Mouse (Mus musculus) lung, postnatal 14 days (tissue): ENCODE results near the gene Rnf130.

ENCODE experiments used
- DNase-seq: peaks from one replicate; pipeline ENCODE4 v3.0.0; 2021

Rnf130 gene

DNA sequence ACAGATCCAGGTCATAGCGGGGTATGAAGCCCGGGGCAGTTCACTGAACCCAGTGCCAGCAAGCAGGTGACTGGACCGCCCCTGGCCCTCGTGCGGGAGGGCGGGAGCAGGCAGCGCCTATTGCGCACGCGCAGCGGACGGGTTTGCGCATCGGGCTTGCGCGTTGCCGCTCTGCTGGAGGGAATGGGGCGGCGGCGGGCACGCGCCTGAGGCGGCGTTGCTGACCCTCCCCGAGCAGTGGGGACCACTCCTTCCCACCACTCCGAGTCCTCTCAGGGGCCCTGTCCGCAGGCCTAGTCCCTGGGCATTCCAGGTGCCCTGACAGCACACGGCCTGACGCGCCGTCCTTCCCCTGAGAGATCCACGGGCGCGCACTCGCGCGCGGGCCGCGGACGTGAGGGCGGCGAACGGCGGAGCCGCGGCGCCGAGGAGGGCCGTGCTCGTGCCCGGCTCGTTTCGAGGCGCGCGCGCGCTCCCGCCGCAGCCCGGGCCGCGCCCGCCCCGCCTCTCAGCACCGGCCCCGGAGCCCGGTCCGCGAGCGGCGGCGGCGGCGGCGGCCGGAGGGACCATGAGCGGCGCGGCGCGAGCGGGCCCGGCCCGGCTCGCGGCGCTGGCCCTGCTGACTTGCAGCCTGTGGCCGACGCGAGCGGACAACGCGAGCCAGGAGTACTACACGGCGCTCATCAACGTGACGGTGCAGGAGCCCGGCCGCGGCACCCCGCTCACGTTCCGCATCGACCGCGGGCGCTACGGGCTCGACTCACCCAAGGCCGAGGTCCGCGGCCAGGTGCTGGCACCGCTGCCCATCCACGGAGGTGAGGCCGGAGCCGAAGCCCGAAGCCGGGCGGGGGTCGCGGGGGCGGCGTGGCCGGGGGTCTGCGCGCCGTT lies at the start of gene Rnf130:
TSS of gene Rnf130 (plus strand) at position 514 of the 888 bp plus-strand sequence.
- peak; percentile 96 for DNase-seq

DNA sequence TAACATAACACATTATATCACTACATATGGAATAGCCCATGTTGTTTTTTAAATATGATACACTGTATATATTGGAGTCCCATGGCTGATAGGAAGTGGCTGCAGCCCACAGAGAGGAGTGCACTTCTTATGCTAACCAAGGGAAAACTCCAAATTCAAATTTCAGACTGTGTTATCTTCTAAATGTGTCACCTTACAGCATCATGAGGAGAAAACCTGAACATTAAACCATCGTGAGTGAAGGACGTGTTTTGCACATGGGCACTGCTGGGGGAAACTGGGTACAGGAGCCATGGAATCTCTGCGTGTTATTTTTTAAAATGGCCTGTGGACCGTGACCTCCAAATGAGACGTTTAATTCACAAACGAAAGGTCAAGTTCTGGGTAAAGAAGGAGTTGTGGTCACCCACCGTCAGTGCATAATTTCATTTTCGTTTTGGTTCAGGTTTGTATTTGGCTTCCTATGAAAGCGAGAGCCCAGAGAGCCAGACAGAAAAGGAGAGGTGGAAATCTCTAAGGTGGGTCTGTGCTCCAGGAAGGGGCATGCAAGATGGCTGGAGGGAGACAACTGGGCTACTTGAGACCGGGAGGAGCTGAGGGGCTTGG lies 47.1 kb upstream of the Rnf130 start:
- no peak for DNase-seq

DNA sequence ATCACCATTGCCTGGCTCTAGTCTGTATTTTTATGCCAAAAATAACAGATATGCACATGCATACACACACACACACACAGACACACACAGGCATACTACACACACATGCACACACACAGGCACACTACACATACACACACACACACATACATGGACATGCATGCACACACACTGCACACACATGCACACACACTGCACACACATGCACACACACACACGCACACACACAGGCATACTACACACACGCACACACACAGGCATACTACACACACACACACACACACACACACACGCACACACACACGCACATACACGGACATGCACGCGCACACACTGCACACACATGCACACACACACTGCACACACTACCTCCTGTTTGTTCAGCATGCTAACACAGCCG lies 46.2 kb upstream of the Rnf130 start:
- no peak for DNase-seq

DNA sequence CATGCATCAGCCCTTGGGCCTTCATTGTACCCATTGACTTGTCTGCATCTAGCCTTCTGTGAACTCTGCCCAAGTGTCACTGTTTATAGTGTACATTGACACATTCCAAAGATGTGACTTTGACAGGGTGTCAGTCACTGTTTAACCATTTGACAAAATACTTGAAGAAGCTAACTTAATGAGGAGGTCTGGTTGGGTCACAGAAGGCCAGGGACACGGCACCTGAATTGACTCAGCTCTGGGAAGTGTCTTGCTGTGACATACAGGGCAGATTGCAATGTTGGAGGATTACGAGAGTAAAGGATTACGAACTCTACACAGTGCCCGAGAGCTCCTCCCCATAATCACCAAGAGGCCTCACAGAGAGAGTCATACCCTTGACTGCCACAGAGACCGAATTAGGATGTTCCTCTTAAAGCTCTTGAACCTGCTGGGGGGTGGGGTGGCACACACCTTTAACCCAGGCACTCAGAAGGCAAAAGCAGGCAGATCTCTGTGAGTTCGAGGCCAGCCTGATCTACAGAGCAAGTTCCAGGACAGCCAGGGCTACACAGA lies 44.4 kb upstream of the Rnf130 start:
- no peak for DNase-seq

DNA sequence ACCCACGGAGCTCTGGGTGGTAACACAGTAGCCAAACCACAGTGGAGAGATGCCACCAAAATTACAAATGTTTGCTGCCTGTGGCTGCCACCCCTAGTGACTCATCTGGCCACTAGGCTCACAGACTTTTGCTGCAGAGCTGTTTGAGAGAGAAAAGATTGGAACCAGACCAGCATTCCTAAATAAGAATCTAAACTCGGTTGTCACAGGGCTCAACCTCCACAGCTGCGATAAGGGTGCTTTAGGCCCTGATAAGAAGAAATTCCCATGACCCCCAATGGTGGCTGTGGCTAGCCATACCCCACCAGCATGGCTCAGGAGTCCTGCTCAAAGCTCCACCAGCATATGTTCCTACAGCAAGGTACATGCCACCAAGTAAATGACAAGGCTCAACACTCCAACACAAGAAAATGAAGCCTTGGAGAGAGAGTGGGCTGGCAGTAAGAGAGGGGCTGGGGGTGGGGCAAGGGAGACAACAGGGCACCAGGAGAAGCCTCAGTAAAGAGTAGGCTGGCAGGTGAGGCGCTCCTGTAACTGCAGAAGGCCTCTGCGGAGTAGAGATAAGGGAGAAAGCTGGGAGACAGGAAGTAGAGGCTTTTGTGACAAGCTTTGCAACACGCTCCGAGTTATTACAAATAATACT lies 43.7 kb upstream of the Rnf130 start:
- no peak for DNase-seq

DNA sequence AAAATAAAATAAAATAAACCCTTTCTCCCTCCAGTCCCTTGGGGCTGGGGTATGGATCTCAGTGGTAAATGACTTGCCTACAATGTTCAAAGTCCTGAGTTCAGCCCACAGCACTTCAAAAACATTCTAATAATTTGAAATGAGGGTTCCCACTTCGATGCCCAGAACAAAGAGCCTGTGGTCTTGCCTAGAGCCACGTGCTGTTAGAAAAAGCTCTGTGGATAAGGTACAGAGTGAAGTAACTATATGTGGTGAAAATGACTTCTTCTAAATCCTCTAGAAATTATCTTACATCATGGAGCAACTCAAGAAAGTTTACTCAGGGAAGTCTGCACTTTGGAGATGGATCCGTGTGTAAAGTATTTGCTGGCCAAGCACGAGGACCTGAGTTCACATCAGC lies 43.1 kb upstream of the Rnf130 start:
- DNase-seq = no peak

DNA sequence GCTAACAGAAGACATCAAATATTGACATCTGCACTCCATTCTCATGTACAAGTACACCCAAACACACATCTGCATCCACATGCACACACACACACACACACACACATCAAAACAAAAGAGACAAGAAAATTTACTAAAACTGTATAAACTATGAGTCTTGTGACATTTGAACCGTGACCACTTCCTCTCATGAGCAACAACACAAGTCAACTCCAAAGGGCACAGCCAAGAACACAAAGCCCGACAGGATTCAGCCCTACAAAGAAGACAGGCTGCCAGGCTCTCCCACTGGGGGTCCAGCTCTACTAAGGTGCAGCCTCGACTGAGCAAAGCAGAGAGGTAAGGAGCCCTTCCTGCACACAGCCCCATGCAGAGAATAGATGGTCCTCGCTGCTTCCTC lies 42.3 kb upstream of the Rnf130 start:
- no peak for DNase-seq

DNA sequence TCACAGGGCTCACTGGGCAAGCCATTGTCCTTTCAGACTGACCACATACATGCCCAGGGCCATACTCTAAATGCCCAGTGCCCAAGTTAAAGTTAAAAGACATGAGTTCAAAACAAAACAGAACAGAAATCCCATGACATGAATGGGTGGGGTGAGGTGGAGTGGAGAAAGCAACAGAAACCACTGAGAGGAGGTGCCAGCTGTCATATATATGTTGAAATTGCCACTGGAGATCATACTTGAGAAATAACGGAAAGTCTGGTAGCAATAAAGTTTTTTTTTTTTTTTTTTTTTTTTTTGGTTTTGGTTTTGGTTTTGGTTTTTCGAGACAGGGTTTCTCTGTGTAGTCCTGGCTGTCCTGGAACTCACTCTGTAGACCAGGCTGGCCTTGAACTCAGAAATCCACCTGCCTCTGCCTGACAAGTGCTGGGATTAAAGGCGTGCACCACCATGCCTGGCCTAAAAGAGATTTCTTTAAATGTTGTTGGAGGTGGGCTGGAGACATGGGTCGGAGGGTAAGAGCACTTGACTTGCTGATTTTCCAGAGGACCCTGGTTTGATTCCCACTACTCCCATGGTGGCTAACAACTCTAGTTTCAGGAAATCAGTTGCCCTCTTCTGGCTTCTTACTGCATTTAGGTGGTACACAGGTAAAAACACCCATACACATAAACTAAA lies 41.1 kb upstream of the Rnf130 start:
- no peak for DNase-seq

DNA sequence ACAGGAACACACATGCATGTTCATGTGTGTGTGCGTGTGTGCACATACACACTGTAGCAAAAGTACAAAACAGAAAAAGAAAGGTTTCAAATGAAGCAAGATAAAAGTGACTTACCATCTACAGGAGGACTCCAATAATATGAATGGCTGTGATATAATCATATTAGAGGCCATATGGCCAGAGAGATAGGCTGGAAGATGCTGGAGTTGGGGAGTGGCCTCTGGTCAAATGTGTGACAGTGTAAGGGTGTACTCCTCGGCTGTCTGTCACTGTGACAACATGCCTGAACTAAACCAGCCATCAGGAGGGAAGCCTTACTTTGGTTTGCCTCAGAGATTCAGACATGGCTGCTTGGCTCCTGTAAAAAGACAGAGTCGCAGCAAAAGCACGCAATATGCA lies 40.1 kb upstream of the Rnf130 start:
- DNase-seq = no peak

DNA sequence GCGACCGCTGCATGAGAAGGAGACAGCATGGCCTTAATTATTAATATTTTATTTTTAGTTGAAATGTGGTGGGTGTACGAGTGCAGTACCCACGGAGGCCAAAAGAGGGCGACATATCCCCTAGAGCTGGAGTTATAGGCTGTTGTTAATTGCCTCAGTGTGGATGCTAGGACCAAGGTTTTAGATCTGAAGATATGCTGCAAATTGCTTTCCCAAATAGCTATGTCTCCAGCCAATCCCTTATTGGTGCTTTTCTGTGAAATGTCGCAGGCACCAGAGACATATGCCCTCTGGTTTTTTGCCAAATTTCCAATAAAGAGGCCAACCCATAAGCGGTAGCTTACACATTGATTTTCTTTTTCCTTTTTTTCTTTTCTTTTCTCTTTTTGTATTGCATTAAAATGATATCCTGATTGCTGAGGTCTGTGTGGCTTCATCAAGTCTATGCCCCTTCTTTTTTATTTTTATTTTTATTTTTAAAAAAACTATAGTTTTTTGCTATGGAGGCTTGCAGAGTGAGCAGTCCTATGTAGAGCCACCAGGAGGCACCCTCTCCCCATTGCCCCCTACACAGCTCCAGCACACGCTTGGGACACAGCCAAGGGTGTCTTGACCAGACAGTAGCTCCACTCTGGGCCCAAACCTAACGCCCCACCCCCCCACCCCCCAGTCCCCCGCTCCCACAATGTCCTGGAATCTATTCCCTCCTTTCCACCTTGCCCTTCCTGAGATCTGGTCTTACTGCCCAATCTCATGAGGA lies 38.7 kb upstream of the Rnf130 start:
- peak; percentile 63 for DNase-seq

DNA sequence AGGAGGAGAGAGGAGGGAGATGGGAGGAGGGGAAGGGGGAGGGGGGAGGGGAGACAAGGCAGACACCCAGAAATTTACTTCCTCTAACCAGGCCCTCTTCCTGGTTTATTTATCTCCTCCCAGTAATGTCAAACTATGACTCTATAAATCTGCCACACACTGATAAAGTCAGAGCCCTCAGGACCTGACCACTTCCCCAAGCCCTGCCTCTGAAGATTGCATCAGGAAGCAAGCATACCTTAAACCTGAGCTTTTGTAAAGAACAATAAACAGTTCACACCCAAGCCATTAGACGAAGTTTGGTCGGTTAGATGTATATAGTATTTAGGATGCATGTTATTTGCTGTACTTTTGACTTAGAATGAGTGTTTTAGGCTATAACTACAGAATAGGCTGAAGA lies 30.6 kb upstream of the Rnf130 start:
- no peak for DNase-seq

DNA sequence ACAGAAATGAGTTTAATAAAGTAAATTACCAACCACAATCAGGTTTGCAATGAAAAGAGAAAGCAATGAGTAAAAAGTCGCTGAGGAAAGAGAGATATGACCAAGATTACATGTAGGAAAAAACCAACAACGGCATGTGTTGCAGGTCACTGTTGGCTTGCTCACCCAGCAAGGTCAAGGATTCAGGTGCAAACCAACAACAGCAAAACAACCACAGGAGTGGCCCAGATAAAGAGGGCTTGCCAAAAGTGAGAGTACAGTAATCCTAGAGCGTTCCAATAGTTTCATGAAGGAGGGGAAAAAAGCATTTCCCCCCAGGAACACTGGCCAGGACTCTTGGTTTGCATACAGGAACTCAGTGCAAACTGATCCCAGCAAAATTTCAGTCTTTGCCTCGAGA lies 28.7 kb upstream of the Rnf130 start:
- no peak for DNase-seq

DNA sequence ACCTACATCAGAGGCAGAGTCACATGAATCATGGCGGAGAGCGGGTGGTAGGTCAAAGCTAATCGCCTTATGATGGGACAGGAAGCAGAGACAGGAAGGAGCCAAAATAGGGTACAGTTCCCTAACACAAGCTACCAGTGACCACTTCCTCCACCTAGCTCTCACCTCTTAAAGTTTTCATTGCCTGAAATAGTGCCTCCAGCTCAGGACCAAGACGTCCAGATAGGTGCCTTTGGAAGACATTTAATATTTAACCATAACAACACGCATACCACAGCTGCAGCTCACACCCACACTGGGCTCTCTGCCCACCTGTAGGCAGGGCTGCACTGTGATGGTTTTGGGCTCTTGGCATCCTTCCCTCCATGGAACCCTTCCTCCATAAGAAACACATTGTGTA lies 27.8 kb upstream of the Rnf130 start:
- DNase-seq = no peak

DNA sequence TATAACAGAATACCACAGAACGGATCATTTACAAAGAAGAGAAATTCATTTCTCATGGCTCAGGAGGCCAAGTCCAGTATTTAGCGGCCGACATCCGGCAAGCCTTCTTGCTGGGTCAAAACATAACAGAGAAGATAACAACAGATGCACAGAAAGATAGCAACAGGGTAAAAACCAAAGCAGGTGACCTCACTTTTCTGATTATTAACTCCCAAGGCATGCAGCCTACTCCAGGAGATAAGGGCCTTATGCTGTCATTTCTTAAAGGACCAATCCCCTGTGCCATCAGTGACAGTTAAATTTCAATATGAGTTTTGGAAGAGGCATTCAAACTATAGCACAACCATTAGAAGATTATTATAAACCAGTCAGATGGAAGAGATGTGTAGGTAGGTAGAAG lies 22.3 kb upstream of the Rnf130 start:
- DNase-seq = no peak

DNA sequence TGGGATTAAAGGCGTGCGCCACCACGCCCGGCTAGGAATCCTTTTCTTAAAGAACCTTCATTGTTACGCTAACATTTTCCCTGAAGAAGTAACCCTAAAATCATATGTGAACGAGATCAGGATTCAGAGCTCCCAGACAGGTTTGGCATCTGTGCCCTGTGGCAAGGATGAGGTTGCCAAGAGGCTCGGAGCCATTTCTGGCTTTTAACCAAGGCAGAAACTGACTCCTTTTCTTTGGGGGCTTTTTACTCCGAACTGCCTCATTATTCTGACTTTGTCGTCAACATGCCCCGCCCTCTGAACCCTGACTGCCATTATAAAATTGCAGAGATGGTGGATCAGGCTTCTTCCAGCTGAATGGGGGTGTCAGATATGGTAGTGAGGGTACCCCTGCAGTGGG lies 17.4 kb upstream of the Rnf130 start:
- DNase-seq = no peak

DNA sequence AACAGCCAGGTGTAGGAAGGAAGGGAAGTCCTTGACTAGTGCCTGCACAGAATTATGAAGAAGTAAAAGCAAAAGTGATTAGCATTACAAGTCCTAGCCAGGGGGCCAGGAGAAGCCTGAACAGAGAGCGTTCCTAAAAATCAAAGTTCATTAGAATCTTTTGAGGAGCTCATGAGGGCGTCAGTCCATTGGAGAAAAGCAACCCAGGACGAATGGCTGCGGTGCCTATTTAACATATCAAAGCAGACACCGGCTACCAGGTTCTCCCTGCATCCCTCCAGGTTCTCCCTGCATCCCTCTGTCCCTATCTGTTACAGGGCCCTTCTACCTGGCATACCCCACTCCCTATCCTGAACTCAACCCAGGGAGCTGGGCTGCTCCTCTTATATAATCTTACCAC lies 16.9 kb upstream of the Rnf130 start:
- DNase-seq = no peak

DNA sequence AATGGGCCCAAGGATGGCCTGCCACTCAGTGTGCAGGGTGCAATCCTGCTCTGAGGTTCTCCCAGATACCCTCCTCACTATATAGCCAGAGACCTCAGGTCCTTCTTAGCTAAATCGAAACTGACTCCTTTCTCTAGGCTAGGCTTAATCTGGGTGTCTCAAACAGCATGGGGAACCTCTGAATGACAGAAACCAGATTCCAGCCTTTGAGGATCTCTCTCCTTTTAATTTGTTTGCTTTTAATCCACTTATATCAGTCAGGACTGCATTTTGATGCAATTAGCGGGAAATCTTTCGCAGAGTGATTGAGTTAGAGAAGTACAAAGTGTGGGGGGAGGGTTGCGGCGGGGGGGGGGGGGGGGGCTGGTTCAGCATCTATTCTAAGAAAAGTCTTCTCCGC lies 12.1 kb upstream of the Rnf130 start:
- DNase-seq = no peak

DNA sequence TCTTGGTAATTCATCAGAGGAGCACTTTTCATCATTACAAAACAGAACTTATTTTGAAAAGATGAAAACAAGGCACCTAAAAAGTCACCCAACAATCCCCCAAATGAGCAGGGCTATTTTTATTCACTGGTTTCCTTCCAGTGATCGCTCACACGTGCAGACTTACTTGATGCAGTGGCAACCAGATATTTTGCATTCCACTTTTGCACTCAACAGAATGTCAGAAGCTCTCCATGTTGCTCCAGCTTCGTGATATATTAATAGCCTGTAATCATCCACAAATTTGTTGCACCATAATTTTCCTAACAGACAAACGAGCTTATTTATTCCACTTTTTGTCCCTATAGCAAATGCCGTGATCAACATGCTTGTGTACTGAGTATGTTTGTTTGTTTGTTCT lies 8.6 kb upstream of the Rnf130 start:
- no peak for DNase-seq

DNA sequence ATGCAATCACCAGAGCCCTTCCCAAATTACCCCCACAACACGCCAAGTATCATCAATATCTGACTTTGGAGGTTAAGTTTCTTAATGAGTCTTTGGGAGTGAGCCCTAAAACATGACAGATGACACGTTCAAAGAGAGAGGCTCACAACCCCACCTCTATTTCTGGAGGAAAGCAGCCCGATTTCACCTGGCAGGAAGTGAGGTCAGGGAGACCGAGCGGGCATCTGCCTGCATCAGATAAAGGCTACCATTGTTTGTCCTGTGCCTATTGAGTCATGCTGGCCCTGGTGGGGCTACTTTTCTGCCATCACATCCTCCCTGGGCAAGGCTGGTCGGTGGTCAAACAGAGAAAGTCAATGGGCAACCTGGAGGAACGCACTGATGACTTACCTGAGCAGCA lies 7.6 kb upstream of the Rnf130 start:
- no peak for DNase-seq

DNA sequence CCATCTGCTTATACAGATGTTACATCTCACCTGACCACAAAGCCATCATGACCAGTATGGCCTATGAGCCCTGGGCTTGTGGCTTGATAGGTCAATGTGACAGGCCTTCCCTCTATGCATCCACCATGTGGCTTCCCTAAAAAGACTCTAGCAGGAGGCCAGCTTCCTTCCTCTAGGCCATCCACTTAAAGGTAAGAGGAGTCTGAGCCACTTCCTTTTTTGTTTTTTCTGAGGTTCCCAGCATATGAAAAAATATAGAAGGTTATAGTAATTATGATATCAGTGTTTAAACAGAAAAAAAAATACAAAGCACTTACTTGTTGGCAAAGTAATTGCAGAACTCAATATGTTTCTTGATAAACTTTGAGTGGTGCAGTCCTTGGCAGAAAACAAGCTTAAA lies 6.3 kb upstream of the Rnf130 start:
- DNase-seq = no peak

DNA sequence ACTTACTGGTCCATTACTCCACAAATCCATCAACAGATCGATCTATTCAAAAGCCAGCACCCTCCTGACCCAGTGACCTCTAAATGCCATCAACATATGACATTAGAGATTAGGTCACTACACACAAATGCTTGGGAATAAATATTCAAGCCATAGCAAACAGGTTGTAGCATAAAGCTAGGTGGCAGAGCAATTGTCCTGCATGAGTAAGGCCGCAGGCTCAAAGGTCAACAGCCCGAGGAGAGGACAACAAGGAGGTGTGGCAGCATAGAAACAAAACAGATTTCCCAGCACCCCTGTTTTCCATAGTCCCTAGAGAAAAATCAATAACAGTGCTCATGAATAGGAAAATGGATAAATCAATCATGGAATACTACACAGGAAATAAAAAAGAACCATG lies 3.1 kb upstream of the Rnf130 start:
- DNase-seq = no peak

DNA sequence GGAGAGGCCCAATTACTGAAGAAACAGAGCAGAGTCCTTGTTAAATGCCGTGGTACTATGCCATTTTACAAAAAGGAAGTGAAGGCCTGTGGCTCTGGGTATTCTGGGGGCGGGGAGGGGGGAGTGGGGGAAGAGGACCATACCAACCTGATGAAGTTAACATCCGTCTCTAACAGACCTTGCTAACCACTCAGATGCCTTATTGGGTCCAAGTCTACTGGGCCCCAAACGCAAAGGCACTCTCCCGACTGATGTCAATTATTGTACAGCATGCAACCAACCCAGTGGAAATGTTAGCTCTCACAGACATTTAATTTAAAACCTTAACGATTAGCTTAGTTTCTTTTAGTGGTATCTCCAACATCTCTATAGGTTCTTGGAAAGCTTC lies 707 bp upstream of the Rnf130 start:
- DNase-seq = no peak
